Mouse (Mus musculus) embryonic facial prominence, embryonic 10.5 days (tissue): ENCODE measurements around the gene Slc6a19. TPM values are rescaled to one million over a fixed set of nuclear protein-coding genes. Genes with fewer than 3 reads are reported as not detected.

Experiments
- DNase-seq: peaks from one replicate; pipeline ENCODE4 v3.0.0-alpha.2; 2017; ENCODE audit warnings: low spot score
- H3K27ac ChIP-seq: fragments of 300-500 bp; sonication (generic); replicated peaks from 2 replicates; pipeline ENCODE4 v1.5.1; 2016; ENCODE audit warnings: mild to moderate bottlenecking
- H3K27me3 ChIP-seq: fragments of 300-500 bp; sonication (generic); replicated peaks from 2 replicates; pipeline ENCODE4 v1.6.1; 2016; ENCODE audit warnings: low read depth, mild to moderate bottlenecking; ENCODE audit not compliant: poor library complexity, severe bottlenecking
- H3K36me3 ChIP-seq: fragments of 300-500 bp; sonication (generic); replicated peaks from 2 replicates; pipeline ENCODE4 v1.6.1; 2016; ENCODE audit warnings: mild to moderate bottlenecking, moderate library complexity
- H3K4me1 ChIP-seq: fragments of 300-500 bp; sonication (generic); 2 replicates; pipeline ENCODE4 v1.6.1; 2016
- H3K4me3 ChIP-seq: fragments of 300-500 bp; sonication (generic); 2 replicates; pipeline ENCODE4 v1.5.1; 2016; ENCODE audit warnings: mild to moderate bottlenecking, moderate library complexity
- H3K9me3 ChIP-seq: fragments of 300-500 bp; sonication (generic); 2 replicates; pipeline ENCODE4 v1.6.1; 2016; ENCODE audit warnings: mild to moderate bottlenecking
- WGBS: fragments of 180-500 bp; shearing (Covaris S2); methylation state at CpG from one replicate; pipeline ENCODE4 v1.1.7; 2016; 5-methylcytosine and 5-hydroxymethylcytosine counted together
- polyA plus RNA-seq: library from polyadenylated mRNA; unstranded; fragments of >200 nt; fragmentation: Nextera tagmentation; extraction: Ambion mirVana; gene quantifications from 2 replicates; pipeline ENCODE4 v1.2.1, GENCODE M21; 2016

Slc6a19 gene
- polyA plus RNA-seq, 1 experiment from 2014 or later: 0.34 TPM

DNA sequence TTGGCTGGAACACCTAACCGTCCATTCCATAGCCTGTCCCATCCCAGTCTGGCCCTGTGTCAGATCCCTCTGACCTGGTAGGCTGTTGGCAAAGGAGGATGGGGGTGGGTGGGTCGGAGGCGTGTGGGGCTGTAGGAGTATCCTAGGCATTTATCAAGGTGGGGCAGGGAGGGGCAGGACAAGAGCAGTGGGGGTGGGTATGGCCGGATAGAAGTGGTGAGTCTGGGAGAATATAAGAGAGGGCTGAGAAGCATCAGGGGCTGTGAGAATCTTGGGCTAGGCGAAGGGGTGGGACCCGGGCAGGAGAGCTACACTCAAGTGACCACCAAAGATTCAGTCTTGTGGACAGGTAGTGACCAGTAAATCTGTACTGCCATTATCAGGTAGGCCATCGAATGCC lies 27.6 kb upstream of the Slc6a19 start:
- H3K36me3 ChIP-seq: no peaks in the 10 kb centered on the region
- peak overlapping the region; percentile 60 for H3K4me3 ChIP-seq
- H3K4me1 ChIP-seq: peaks cover 23% of the 10 kb centered on the region
- no peaks in the 10 kb centered on the region for H3K9me3 ChIP-seq
- peak overlapping the region; percentile 63; the same call in 1 of the 2 replicates for H3K27ac ChIP-seq
- no peak for DNase-seq
- WGBS: 67% methylated on average over 7 of the region's 7 CpGs
- peaks cover 45% of the 10 kb centered on the region for H3K27me3 ChIP-seq

- DNase-seq: no peak
- peaks cover 45% of the 10 kb centered on the region for H3K27me3 ChIP-seq
- no peak overlapping the region for H3K27ac ChIP-seq
- 84% methylated on average over 1 of the region's 1 CpGs for WGBS
- no peaks in the 10 kb centered on the region for H3K9me3 ChIP-seq
- H3K4me3 ChIP-seq: no peak overlapping the region
- no peaks in the 10 kb centered on the region for H3K36me3 ChIP-seq
- H3K4me1 ChIP-seq: peaks cover 23% of the 10 kb centered on the region
Measured at GRCm38 (mm10) chr13:73730913-73731312, 26.2 kb upstream of the Slc6a19 start.

DNA sequence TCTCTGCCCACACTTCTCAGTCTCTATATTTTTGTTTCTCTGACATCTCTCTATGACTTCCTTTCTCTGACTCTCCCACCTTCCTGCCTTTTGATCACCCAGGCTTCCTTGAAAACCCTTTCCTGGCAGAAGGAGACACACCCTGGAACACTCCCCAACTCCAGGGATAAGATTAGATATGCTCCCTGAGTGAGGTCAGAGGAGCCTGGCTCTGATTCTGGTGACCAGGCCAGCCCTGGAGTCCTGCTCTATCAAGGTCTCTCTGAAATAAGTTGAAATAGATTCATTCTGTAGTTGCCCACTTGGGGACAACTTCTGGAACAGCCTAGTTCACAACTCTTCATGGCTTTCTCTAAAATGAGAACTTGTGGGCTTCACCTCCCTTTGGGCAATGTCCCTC lies 24.0 kb upstream of the Slc6a19 start:
- Histone ChIP-seq H3K36me3 (no peaks in the 10 kb centered on the region), H3K4me1 (peaks cover 22% of the 10 kb centered on the region), H3K27ac (no peak overlapping the region), H3K4me3 (no peak overlapping the region), H3K27me3 (peaks cover 29% of the 10 kb centered on the region), H3K9me3 (no peaks in the 10 kb centered on the region)
- DNase-seq: no peak

DNA sequence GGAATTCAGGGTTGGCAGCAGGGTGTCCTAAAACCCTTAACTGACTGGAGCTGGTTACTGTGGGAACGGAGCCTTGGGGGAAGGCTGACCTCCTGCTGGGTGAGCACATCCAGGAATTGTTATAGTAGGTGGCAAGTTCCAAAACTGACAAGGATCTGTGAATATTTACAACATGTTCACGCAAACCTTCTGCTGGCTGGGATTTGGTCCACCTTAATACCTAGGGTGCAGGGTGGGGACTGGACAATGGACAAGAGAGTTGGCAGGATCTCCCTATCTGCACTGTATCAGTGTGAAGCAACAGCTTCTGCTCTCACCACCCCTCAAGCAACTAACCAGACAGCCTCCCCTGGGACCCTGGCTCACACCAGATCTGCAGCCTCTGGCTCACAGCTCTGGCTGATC lies 23.0 kb upstream of the Slc6a19 start:
- WGBS: 19% methylated on average over 2 of the region's 2 CpGs
- peaks cover 25% of the 10 kb centered on the region for H3K27me3 ChIP-seq
- no peak overlapping the region for H3K27ac ChIP-seq
- H3K9me3 ChIP-seq: no peaks in the 10 kb centered on the region
- no peak for DNase-seq
- peaks cover 12% of the 10 kb centered on the region for H3K4me1 ChIP-seq
- H3K36me3 ChIP-seq: no peaks in the 10 kb centered on the region
- no peak overlapping the region for H3K4me3 ChIP-seq

- no peak overlapping the region for H3K4me3 ChIP-seq
- H3K9me3 ChIP-seq: no peaks in the 10 kb centered on the region
- H3K36me3 ChIP-seq: no peaks in the 10 kb centered on the region
- peaks cover 10% of the 10 kb centered on the region; the same call in 1 of the 2 replicates for H3K27me3 ChIP-seq
- no peak overlapping the region for H3K27ac ChIP-seq
- H3K4me1 ChIP-seq: peaks cover 6% of the 10 kb centered on the region; the same call in 1 of the 2 replicates
- WGBS: 89% methylated on average over 5 of the region's 5 CpGs
- no peak for DNase-seq
Measured at GRCm38 (mm10) chr13:73725315-73725714, 20.6 kb upstream of the Slc6a19 start.

DNA sequence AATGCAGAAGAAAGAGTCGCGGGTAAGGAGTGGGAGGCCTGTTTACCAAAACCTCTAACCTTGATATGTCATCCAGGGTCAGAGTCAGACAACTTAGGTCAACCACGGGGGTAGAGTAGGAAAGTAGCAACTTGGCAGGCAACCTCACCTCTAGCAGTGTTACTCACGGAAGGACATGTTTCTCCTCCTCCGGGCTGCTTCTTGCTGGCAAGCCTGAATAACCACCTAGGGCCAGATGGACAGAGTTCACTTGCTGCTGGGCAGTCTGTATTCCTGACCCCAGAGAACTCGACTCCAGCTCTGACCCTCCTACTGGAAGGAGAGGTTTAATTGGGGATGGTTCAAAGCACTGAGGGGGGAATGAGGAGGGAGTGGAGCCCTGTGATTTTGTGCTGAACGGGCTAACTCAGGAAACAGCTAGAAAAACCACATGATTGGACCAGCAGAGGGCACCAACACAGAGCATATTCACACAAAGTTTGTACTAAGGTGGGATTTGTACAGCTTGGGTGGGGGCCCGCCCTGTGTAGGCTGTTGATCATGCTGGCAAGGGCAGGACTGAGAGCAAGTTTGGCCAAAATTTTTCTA lies 18.5 kb upstream of the Slc6a19 start:
- 0 out of 2 replicates have a peak, but pooled peaks cover 10% of the 10 kb centered on the region for H3K27me3 ChIP-seq
- WGBS: 38% methylated on average over 8 of the region's 8 CpGs
- no peak overlapping the region for H3K27ac ChIP-seq
- H3K4me1 ChIP-seq: peaks cover 6% of the 10 kb centered on the region; the same call in 1 of the 2 replicates
- peak; percentile 42 for DNase-seq
- H3K4me3 ChIP-seq: no peak overlapping the region
- H3K36me3 ChIP-seq: no peaks in the 10 kb centered on the region
- no peaks in the 10 kb centered on the region for H3K9me3 ChIP-seq

DNA sequence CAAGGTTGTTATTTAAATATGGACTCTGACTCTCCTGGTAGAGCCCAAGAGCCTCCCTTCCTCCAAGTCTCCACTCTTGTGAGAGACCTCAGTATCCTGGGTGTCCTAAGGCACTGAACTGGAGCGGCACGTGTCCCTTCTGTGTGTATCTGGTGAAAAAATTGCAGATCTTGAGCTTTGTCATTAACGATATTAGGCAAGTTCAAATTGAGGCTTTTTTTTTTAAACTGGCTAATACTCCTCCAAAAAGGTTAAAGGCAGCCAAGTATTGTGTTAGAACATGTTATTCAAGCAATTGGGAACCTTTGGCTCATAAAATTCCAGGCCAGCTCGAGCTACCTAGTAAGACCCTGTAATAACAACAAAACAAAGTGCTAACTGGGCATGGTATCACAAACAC lies 15.6 kb upstream of the Slc6a19 start:
- Histone ChIP-seq H3K4me3 (no peak overlapping the region), H3K9me3 (no peaks in the 10 kb centered on the region), H3K27ac (no peak overlapping the region), H3K4me1 (no peaks in the 10 kb centered on the region), H3K27me3 (0 out of 2 replicates have a peak, but pooled peaks cover 10% of the 10 kb centered on the region), H3K36me3 (no peaks in the 10 kb centered on the region)
- whole genome bisulfite sequencing: 83% methylated on average over 4 of the region's 4 CpGs
- DNase-seq: no peak

DNA sequence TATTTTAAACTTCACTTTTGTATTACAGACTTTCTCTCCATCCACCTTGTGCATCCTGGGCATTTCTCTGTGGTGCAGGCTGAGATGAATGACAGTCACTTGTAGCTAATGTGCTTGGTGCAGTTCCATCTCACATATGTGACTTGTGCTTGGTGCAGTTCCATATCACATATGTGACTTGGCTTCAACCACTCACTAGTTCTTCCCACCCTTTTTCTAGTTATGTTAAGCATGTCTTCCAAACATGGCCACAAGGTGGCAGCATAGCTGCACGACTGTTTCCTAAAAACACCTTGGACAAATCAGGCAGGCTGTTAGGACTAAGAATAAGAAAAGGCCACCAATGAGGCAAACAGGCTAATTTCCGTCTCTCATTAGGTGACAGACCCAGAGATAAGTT lies 13.6 kb upstream of the Slc6a19 start:
- Histone ChIP-seq H3K9me3 (no peaks in the 10 kb centered on the region), H3K4me3 (no peak overlapping the region), H3K27me3 (0 out of 2 replicates have a peak, but pooled peaks cover 9% of the 10 kb centered on the region), H3K36me3 (no peaks in the 10 kb centered on the region), H3K27ac (no peak overlapping the region), H3K4me1 (0 out of 2 replicates have a peak, but pooled peaks cover 4% of the 10 kb centered on the region)
- WGBS: 7% methylated on average over 2 of the region's 2 CpGs
- peak; percentile 82 for DNase-seq

- Histone ChIP-seq H3K4me1 (0 out of 2 replicates have a peak, but pooled peaks cover 4% of the 10 kb centered on the region), H3K27me3 (no peaks in the 10 kb centered on the region), H3K9me3 (no peaks in the 10 kb centered on the region), H3K27ac (no peak overlapping the region), H3K36me3 (no peaks in the 10 kb centered on the region), H3K4me3 (no peak overlapping the region)
- DNase-seq: no peak
- WGBS: 68% methylated on average over 2 of the region's 2 CpGs
Measured at GRCm38 (mm10) chr13:73714020-73714419, 9.4 kb upstream of the Slc6a19 start.

DNA sequence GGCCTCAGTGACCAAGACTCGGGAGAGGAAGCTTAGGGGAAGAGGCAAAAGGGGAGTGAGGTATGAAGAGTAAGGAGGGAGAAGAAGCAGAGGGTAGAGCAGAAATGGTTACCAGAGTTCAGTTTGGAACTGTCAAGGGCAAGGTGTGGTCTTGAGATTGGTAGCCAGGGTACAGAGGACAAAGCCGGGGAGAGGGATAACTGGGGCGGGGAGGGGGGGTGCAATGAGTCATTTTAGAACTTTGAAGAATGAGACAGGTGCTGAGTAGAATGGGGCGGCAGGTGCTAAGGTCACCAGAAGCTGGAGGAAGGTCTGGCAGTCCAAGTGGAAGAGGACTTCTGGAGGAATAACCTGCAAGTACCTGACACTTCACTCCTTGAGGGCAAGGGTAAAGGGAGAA lies 8.5 kb upstream of the Slc6a19 start:
- WGBS: 78% methylated on average over 4 of the region's 4 CpGs
- H3K27ac ChIP-seq: no peak overlapping the region
- H3K9me3 ChIP-seq: no peaks in the 10 kb centered on the region
- H3K36me3 ChIP-seq: no peaks in the 10 kb centered on the region
- H3K27me3 ChIP-seq: no peaks in the 10 kb centered on the region
- 0 out of 2 replicates have a peak, but pooled peaks cover 4% of the 10 kb centered on the region for H3K4me1 ChIP-seq
- no peak overlapping the region for H3K4me3 ChIP-seq
- DNase-seq: no peak

- H3K9me3 ChIP-seq: no peaks in the 10 kb centered on the region
- no peaks in the 10 kb centered on the region for H3K27me3 ChIP-seq
- 75% methylated on average over 3 of the region's 3 CpGs for WGBS
- no peak overlapping the region for H3K4me3 ChIP-seq
- no peak overlapping the region for H3K27ac ChIP-seq
- no peak for DNase-seq
- H3K4me1 ChIP-seq: 0 out of 2 replicates have a peak, but pooled peaks cover 4% of the 10 kb centered on the region
- H3K36me3 ChIP-seq: no peaks in the 10 kb centered on the region
Measured at GRCm38 (mm10) chr13:73712228-73712627, 7.6 kb upstream of the Slc6a19 start.

GRCm38 (mm10) chr13:73711803-73712202 lies 7.1 kb upstream of the Slc6a19 start:
- H3K27ac ChIP-seq: no peak overlapping the region
- H3K4me1 ChIP-seq: 0 out of 2 replicates have a peak, but pooled peaks cover 4% of the 10 kb centered on the region
- WGBS: 81% methylated on average over 5 of the region's 5 CpGs
- H3K9me3 ChIP-seq: no peaks in the 10 kb centered on the region
- no peaks in the 10 kb centered on the region for H3K27me3 ChIP-seq
- DNase-seq: no peak
- H3K36me3 ChIP-seq: no peaks in the 10 kb centered on the region
- no peak overlapping the region for H3K4me3 ChIP-seq

GRCm38 (mm10) chr13:73711221-73711620 lies 6.6 kb upstream of the Slc6a19 start:
- WGBS: 89% methylated on average over 5 of the region's 5 CpGs
- H3K27ac ChIP-seq: no peak overlapping the region
- no peak for DNase-seq
- H3K36me3 ChIP-seq: no peaks in the 10 kb centered on the region
- no peaks in the 10 kb centered on the region for H3K9me3 ChIP-seq
- H3K27me3 ChIP-seq: no peaks in the 10 kb centered on the region
- H3K4me1 ChIP-seq: 0 out of 2 replicates have a peak, but pooled peaks cover 4% of the 10 kb centered on the region
- H3K4me3 ChIP-seq: no peak overlapping the region
